Mouse (Mus musculus): Measurements from ENCODE around the gene Gm5414. TPM values are rescaled to one million over a fixed set of nuclear protein-coding genes. Genes with fewer than 3 reads are reported as not detected.

Gm5414 gene
- not detected for total RNA-seq (2021)

DNA sequence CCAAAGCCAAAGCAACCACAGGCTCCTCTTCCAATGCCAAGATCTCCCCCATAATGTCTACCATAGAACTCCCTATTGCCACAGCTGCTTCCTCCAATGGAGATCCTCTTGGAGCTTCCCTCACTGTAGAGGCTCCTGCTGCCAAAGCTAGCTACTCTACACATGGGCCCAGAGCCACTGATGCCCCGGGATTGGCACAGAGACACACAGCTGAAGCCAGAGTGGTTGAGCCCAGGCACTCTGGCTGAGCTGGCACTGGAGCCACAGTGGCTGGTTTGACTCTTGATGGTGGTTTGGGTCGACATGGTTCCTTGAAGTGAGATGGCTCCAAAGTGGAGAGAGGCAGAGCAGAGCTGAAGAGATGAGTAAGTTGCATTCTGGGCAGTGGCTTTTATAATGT, at the start of gene Gm5414:
Gene Gm5414 (minus strand): TSS at position 305 of the 400 bp plus-strand sequence.
- DNase-seq = no peak
- intact Hi-C loops (cut with DNase I) = no loop called here

GRCm38 (mm10) chr15:101675978-101676377, 48.0 kb upstream of the Gm5414 start:
- no peak for DNase-seq
- intact Hi-C loops (cut with DNase I) = no loop called here

DNA sequence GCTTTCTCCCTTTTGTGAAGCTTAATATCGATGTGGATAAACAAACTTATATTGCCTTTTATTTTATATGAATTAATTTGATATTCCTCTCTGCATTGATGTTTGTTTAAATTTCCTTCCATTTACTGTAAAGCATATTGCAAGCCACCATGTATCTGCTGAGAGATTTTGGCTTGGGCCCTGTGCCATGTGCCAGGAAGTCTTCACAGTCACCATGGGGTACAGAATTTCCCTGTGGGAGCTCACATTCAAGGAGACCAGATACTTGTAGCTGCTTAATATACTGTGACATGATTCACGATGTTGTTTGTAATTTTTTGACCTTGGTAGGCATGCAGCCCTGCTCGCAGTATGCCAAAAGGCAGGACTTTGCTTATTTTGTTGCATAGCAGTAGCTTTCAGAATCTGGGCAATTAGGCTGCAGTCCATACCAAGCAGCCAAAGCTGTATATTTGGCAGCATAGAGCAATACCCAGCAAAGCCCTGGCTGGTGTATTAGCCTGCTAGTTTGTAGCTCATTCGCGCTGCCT, 24.8 kb upstream of the Gm5414 start:
- no peak for DNase-seq
- intact Hi-C loops (cut with DNase I) = no loop called here

DNA sequence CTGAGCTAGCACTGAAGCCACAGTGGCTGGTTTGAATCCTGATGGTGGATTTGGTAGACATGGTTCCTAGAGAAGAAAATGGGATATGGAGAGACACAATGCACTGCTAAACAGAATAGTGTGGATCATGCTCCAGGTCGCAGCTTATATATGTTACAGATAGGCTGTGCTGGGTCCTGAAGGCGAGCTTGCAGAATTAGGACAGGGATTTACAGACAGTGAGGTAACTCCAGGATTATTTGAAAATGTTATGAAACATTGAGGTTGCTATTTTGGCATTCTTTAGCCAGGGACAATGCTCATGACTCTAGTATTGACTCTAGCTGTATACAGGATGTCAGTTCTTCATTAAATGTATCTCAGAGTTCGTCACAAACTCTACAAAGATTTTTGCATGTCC, 19.3 kb upstream of the Gm5414 start, which contains the start of gene Gm5478:
Gene Gm5478 (minus strand): TSS at position 101 of the 400 bp plus-strand sequence.
- intact Hi-C loops (cut with DNase I) = no loop called here
- no peak for DNase-seq

- intact Hi-C loops (cut with DNase I) = no loop called here
- no peak for DNase-seq
Observed at GRCm38 (mm10) chr15:101599123-101599522, 28.9 kb downstream of the Gm5414 start.

DNA sequence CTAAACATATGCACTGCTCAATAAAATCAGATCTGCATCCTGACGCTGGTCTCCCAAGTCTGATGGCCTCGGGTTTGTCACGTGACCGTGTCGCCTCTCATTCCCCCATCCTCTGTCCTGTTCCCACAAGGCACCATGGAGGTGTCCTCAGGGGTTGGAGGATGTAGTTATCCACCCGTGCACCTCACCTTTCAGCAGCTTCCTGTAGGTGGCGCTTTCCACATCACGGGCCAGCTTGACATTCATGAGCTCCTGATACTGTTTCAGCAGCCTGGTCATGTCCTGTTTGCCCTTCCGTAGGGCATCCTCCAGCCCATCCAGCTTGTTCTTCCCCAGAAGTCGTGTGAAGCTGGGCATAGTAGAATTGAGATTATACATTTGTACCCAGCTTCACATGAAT, 39.8 kb downstream of the Gm5414 start:
- DNase-seq = no peak
- intact Hi-C loops (cut with DNase I) = no loop called here

DNA sequence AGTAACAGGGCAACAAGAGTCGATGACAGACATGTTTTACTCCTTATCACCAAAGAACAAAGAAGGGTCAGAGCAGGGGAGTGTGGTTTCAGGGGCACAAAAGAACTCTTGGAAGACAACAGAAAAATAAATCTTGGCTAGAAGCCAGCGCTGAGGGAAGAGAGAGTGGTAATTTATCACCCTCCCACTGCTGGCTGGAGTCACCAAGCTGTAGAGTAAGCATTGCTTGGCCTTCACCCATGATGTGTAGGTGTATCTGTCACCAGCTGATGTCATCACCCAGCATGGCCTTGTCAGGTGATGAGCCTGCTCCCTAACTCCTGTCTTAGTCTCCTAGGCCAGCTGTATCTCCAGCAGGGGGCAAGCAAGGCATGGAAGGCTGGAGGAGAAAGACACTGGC, 43.5 kb downstream of the Gm5414 start:
- DNase-seq = no peak
- intact Hi-C loops (cut with DNase I) = no loop called here

DNA sequence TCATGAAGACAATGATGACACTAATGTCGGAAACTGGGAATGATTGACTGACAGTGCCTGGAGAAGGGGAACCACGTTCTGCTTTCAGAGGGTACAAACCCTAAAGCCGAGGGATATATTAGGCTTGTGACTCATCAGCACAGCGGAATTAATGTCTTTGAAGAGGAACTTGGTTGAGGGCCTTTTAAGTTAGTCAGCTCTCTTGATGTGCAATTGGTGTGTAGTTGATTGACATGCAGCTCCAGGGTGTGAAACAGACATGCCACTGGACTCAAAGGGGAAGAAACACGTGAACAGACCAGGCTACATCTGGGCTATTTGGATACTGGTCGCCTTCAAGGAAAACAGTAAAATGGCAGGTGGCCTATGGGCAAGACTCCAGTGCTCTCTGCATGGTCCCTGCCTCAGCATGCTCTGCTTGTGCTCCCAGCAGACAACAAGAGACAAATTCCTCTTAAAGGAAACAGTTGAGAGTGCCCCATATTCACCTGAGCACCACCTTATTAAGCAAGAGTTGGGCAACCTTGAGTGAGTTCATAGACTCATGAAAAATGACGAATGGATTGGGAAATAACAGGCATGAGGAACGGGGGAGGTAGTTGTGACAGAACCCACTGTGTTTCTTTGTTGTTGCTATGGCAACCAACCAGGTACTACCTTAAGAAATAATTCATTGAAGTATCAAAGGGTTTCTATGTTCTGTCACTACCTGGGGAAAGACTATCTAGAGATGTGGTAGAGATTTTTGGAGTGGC, 44.6 kb downstream of the Gm5414 start:
- intact Hi-C loops (cut with DNase I) = no loop called here

DNA sequence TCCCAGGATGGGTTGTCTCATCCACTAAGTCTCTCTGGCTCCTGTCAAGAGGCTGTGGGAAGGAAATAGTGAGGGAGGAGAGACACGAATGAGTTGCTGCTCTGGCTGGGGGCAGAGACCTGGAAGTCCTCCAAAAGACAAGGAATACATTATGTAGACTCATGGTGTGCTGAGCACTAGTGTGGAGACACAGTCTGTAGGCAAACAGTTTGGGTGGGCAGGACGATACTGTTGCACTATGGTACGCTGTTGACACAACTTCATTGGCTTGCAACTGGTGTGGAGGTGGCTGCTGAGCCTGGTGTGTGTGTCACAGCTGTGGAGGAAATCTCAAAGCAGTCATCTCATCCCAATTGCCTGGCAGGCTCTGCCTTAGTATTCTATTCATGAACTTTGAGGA, 46.3 kb downstream of the Gm5414 start:
- intact Hi-C loops (cut with DNase I) = no loop called here

More for the DNA sequence above, 44.6 kb downstream of the Gm5414 start:
- DNase-seq = no peak

DNA sequence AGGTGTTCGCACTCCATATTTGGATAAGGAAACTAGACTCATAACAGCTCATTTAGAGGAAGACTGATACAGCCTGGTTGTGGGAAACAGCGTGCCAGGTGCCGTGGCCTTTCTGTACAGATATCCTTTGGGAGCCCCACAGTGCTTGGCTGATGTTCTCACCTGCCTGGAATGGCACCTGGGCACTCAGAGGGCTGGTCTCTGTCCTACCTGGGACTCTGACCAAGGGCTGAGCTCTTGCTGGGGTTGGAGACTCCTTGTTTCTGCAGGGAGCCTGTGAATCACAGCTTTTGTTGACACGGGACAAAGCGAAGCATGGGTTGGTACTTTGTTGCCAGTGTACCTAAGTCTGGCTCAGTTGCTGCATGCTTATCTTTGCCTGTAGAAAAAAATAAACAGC, 52.5 kb downstream of the Gm5414 start:
- intact Hi-C loops (cut with DNase I) = no loop called here
- no peak for DNase-seq

More for the DNA sequence above, 46.3 kb downstream of the Gm5414 start:
- no peak for DNase-seq

Small RNA genes within 50 kb of the gene (microRNA-seq; reads per million reads assigned to microRNA genes)
- gene Gm44383 (0 reads per million in 2 experiments), gene Gm44479 (0 reads per million in 2 experiments)

Other genes starting within 250 kb of the Gm5414 start
- 1 to 10 TPM; 3.8 to 4.5 TPM for gene Krt7, start 217.1 kb downstream of the Gm5414 start, total RNA-seq (2021)
- gene Krt87, start 189.4 kb downstream of the Gm5414 start, total RNA-seq (2021) = not detected
- not detected for gene Krt88, start 180.4 kb downstream of the Gm5414 start, total RNA-seq (2021)
- not detected for gene Krt81, start 164.4 kb downstream of the Gm5414 start, total RNA-seq (2021)
- gene Krt86, start 154.7 kb downstream of the Gm5414 start, total RNA-seq (2021) = not detected
- gene Krt83, start 136.7 kb downstream of the Gm5414 start, total RNA-seq (2021) = not detected
- gene Gm49425, start 110.9 kb downstream of the Gm5414 start, total RNA-seq (2021) = not detected
- not detected for gene Krt84, start 95.4 kb downstream of the Gm5414 start, total RNA-seq (2021)
- not detected for gene Krt82, start 77.5 kb downstream of the Gm5414 start, total RNA-seq (2021)
- not detected for gene Krt90, start 65.2 kb downstream of the Gm5414 start, total RNA-seq (2021)
- not detected for gene Krt75, start 54.3 kb downstream of the Gm5414 start, total RNA-seq (2021)
- gene Gm5478, start 19.2 kb upstream of the Gm5414 start, total RNA-seq (2021) = not detected
- under 1 TPM; 0.12 to 0.15 TPM for gene Krt6b, start 52.1 kb upstream of the Gm5414 start, total RNA-seq (2021)
- gene Krt6a, start 66.1 kb upstream of the Gm5414 start, total RNA-seq (2021) = not detected
- not detected for gene Krt5, start 84.7 kb upstream of the Gm5414 start, total RNA-seq (2021)
- not detected for gene Krt71, start 114.9 kb upstream of the Gm5414 start, total RNA-seq (2021)
- not detected for gene Krt72, start 158.3 kb upstream of the Gm5414 start, total RNA-seq (2021)
- not detected for gene Krt73, start 174.2 kb upstream of the Gm5414 start, total RNA-seq (2021)
- gene Krt2, start 190.0 kb upstream of the Gm5414 start, total RNA-seq (2021) = not detected
- not detected for gene Krt1, start 222.6 kb upstream of the Gm5414 start, total RNA-seq (2021)
- not detected for gene Krt77, start 241.5 kb upstream of the Gm5414 start, total RNA-seq (2021)